Mouse (Mus musculus): ENCODE measurements around the gene Megf11. TPM values are rescaled to one million over a fixed set of nuclear protein-coding genes. Genes with fewer than 3 reads are reported as not detected.

The Megf11 gene
- polyA plus RNA-seq, 1 experiment: not detected

DNA sequence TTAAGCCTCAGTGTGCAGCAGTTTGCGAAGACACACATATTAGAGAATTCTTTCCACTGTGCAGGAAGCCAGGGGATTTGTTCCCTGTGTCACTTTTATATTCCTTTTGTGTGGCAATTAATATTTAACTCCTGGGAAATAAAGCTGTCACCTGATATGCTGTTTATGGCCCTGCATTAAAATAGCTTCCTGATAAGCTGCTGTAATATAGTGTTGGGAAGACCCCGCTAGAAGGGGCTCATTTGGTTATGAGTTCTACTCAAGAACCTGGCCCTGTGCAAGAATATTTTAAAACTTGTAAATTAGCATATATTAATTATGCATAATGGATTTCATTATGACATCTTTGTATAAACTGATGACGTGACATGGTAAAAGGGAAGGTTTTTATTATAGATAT, 191.7 kb downstream of the Megf11 start:
- Histone ChIP-seq H3K36me3 (replicated peaks; ENCODE audit: low read length) (no peaks in the 10 kb centered on the region), H3K4me3 (replicated peaks) (no peak overlapping the region), H3K4me1 (peaks cover 7% of the 10 kb centered on the region), H3K9me3 (peaks cover 11% of the 10 kb centered on the region), H3K27me3 (replicated peaks) (peaks cover 38% of the 10 kb centered on the region)
- TF ChIP-seq GATA1 (IDR thresholded peaks at IDR 0.05; ENCODE audit: borderline replicate concordance, low read length) (no peak), FLI1 (IDR thresholded peaks at IDR 0.05; ENCODE audit: low read length) (no peak)

DNA sequence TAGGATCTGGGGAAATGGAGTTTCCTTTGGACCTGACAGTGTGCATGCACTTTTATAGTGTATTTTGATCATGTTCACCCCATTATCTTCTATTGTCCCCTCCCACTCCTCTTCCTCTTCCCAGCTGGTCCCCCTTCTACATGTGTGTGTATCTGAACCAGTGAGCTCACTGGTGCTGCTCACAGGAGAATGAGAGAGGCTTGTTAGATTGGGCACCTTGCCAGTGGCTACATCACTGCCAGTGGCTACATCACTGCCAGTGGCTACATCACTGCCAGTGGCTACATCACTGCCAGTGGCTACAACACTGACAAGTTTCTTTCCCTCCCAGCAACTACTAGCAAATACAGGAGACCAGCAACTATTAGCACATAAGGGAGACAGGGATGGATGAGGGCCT, 192.6 kb downstream of the Megf11 start:
- H3K27me3 ChIP-seq (replicated peaks): peaks cover 41% of the 10 kb centered on the region
- TF ChIP-seq FLI1 (IDR thresholded peaks at IDR 0.05; ENCODE audit: low read length): no peak
- no peak for TF ChIP-seq GATA1 (IDR thresholded peaks at IDR 0.05; ENCODE audit: borderline replicate concordance, low read length)
- H3K9me3 ChIP-seq: peaks cover 17% of the 10 kb centered on the region
- H3K4me1 ChIP-seq: peaks cover 10% of the 10 kb centered on the region
- H3K36me3 ChIP-seq (replicated peaks; ENCODE audit: low read length): no peaks in the 10 kb centered on the region
- H3K4me3 ChIP-seq (replicated peaks): no peak overlapping the region

DNA sequence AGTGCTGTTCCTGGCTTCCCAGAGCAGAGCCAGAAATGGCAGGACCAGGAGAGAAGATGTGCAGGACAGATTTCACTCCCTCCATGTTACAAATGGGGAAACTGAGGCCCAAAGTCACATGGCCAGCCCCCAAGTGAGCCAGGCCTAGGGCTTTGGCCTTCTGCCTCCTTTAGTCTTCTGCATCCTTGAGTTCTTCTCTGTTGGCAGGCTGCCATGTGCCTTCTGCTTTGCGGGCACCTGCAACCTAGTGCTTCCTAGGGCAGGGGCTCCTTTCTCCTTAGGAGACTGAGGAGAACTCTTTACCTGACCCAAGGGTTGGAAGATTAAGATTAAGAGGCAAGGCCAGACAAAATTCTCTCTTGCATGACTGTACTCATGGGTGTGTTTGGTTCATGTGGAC, 193.9 kb downstream of the Megf11 start:
- TF ChIP-seq FLI1 (IDR thresholded peaks at IDR 0.05; ENCODE audit: low read length) (no peak), GATA1 (IDR thresholded peaks at IDR 0.05; ENCODE audit: borderline replicate concordance, low read length) (no peak)
- Histone ChIP-seq H3K36me3 (replicated peaks; ENCODE audit: low read length) (no peaks in the 10 kb centered on the region), H3K27me3 (replicated peaks) (peaks cover 36% of the 10 kb centered on the region), H3K4me3 (replicated peaks) (no peak overlapping the region), H3K4me1 (peaks cover 10% of the 10 kb centered on the region), H3K9me3 (peaks cover 19% of the 10 kb centered on the region)

DNA sequence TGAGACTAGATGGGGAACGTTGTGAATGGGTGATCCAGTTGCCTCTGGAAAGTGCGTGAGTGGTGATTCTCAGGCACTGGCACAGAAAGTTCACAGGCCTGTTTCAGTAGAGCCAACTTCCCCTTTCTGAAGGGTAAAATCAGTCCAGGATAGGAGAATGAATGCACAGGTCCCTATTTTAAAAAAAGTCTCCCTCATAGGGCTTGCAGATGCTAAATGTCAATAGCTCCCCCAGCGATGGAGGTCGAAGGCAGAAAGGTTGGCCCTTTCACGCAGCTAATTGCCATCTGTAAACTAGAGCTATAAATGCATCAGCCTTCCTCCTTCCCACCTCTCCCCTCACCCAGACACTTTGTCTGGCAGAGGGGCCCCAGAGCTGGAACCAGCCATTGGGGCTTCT, 200.9 kb downstream of the Megf11 start:
- Histone ChIP-seq H3K9me3 (peaks cover 10% of the 10 kb centered on the region), H3K36me3 (replicated peaks; ENCODE audit: low read length) (no peaks in the 10 kb centered on the region), H3K27me3 (replicated peaks) (peaks cover 49% of the 10 kb centered on the region), H3K4me3 (replicated peaks) (no peak overlapping the region), H3K4me1 (peaks cover 11% of the 10 kb centered on the region)
- TF ChIP-seq GATA1 (IDR thresholded peaks at IDR 0.05; ENCODE audit: borderline replicate concordance, low read length) (no peak), FLI1 (IDR thresholded peaks at IDR 0.05; ENCODE audit: low read length) (no peak)

DNA sequence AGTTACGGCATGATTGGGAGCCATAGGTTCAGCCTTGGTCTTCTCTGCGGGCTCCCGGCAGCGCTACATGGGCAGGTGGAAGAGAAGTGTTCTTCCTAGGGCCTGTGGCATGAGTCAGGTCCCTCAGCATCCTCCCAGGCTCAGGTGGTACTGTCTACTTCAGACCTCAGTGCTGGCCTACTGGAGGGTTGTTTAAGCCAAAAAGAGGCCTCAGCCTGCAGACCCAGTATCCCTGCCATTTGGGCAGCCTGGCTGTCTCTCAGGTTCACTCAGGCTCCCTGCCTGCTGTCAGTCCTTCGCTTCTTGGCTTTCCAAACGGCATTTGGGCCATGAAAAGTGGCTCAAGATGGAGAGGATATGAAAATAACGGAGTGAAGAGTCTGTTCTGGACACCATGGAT, 202.6 kb downstream of the Megf11 start:
- peaks cover 11% of the 10 kb centered on the region for H3K4me1 ChIP-seq

DNA sequence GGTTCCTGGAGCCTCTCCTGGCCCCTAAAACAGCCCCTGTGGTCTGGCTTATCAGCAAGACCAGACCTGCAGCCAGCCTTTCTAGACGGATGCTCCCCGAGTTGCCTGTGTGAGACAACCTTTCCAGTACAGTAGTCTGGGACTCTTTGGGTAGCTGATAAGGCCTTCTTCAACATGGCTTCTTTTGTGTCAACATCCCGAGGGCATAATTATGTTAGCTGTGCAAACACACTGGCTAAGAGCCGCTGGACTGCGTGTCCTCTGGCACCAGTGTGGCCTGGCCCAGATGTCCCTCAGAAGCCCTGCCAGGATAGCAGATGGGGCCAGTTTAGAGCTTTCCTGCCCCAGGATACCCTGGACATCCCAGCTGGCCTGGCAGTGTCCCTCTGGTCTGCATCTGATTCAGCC, 205.2 kb downstream of the Megf11 start:
- Histone ChIP-seq H3K4me1 (peaks cover 11% of the 10 kb centered on the region), H3K9me3 (no peaks in the 10 kb centered on the region), H3K36me3 (replicated peaks; ENCODE audit: low read length) (no peaks in the 10 kb centered on the region), H3K4me3 (replicated peaks) (no peak overlapping the region), H3K27me3 (replicated peaks) (peaks cover 62% of the 10 kb centered on the region)
- no peak for TF ChIP-seq FLI1 (IDR thresholded peaks at IDR 0.05; ENCODE audit: low read length)
- TF ChIP-seq GATA1 (IDR thresholded peaks at IDR 0.05; ENCODE audit: borderline replicate concordance, low read length): no peak

More for the DNA sequence above, 202.6 kb downstream of the Megf11 start:
- peaks cover 2% of the 10 kb centered on the region for H3K9me3 ChIP-seq
- no peak overlapping the region for H3K4me3 ChIP-seq (replicated peaks)
- peaks cover 50% of the 10 kb centered on the region for H3K27me3 ChIP-seq (replicated peaks)
- TF ChIP-seq GATA1 (IDR thresholded peaks at IDR 0.05; ENCODE audit: borderline replicate concordance, low read length) (no peak), FLI1 (IDR thresholded peaks at IDR 0.05; ENCODE audit: low read length) (no peak)
- H3K36me3 ChIP-seq (replicated peaks; ENCODE audit: low read length): no peaks in the 10 kb centered on the region

DNA sequence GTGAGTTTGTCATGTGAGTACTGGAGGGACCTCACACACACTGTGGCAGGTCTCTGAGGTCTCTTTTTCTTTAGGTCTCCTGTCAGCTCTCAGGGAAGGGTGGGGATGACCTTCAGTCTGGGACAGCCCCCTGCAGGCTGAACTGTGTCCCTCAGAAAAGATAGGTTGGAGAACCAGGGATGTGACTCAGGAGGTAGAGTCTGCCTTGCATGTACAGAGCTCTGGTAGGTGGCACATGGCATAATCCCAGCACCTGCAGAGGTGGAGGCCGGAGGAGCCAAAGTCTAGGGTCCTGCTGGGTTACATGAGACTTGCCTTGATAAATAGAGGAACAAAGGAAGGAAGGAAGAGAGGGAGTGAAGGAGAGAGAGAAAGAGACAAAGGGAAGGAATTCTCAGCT, 206.0 kb downstream of the Megf11 start:
- Histone ChIP-seq H3K4me1 (peaks cover 11% of the 10 kb centered on the region), H3K36me3 (replicated peaks; ENCODE audit: low read length) (no peaks in the 10 kb centered on the region), H3K27me3 (replicated peaks) (peaks cover 65% of the 10 kb centered on the region), H3K9me3 (no peaks in the 10 kb centered on the region), H3K4me3 (replicated peaks) (no peak overlapping the region)
- TF ChIP-seq FLI1 (IDR thresholded peaks at IDR 0.05; ENCODE audit: low read length) (no peak), GATA1 (IDR thresholded peaks at IDR 0.05; ENCODE audit: borderline replicate concordance, low read length) (no peak)

DNA sequence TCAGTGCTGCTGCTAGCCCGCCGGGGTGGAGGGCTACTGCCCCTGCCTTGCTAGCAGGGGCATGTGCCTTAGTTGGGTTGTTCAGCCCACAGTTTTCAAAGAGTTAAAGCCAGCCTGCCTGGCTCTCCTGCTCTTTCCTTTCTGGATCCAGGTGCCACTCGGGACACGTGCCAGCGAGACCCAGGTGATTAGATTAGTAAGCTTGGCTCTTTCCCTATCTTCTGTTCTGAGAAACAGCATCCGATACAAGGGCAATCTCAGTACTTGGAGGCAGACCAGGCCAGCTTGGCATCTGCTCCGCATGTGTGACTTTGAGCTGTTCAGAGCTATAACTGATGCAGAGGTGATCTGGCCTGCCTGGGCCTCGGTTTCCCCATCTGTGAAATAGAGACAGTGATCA, 209.0 kb downstream of the Megf11 start:
- peaks cover 67% of the 10 kb centered on the region for H3K27me3 ChIP-seq (replicated peaks)
- H3K4me1 ChIP-seq: peaks cover 11% of the 10 kb centered on the region
- H3K36me3 ChIP-seq (replicated peaks; ENCODE audit: low read length): no peaks in the 10 kb centered on the region
- TF ChIP-seq GATA1 (IDR thresholded peaks at IDR 0.05; ENCODE audit: borderline replicate concordance, low read length): no peak
- TF ChIP-seq FLI1 (IDR thresholded peaks at IDR 0.05; ENCODE audit: low read length): no peak
- H3K9me3 ChIP-seq: peaks cover 12% of the 10 kb centered on the region
- H3K4me3 ChIP-seq (replicated peaks): no peak overlapping the region

DNA sequence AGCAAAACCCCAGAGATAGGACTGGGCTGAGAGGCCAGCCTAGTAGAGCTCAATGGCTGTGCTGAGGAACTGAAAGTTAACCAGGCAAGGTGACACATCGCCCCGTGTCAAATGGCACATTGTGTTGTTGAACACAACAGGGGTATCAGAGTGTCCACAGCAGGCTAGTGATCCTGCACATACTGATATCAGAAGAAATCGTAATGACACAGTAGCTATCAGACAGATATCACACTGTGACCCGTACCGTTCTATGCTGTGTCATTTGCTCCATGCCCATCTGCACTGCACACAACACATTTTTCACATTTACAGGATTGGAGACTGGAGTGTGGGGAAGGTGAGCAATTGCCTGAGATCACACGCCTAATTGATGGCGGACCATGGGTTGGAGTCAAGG, 213.0 kb downstream of the Megf11 start:
- Histone ChIP-seq H3K9me3 (peaks cover 12% of the 10 kb centered on the region), H3K4me1 (peaks cover 8% of the 10 kb centered on the region), H3K4me3 (replicated peaks) (no peak overlapping the region), H3K27me3 (replicated peaks) (peaks cover 66% of the 10 kb centered on the region), H3K36me3 (replicated peaks; ENCODE audit: low read length) (no peaks in the 10 kb centered on the region)
- TF ChIP-seq GATA1 (IDR thresholded peaks at IDR 0.05; ENCODE audit: borderline replicate concordance, low read length) (no peak), FLI1 (IDR thresholded peaks at IDR 0.05; ENCODE audit: low read length) (no peak)

DNA sequence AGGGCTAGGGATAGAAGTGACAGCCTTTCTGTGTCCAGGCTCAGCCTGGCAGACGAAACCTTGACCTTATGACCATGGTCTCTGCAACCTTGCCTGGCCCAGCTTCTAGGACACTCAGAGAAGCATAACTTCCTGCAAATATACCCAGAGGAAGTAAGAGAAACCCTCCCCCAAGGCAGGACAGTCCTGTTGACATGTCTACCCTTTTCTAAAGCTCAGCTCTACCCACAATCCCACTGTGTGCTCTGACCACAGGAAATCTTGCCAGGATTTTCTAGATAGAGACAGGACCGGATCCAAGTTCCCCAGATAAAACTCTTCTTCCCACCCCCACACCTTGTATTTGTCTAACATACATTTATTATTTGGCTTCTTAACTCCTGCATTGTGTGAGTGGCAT, 215.3 kb downstream of the Megf11 start:
- TF ChIP-seq FLI1 (IDR thresholded peaks at IDR 0.05; ENCODE audit: low read length) (no peak), GATA1 (IDR thresholded peaks at IDR 0.05; ENCODE audit: borderline replicate concordance, low read length) (no peak)
- Histone ChIP-seq H3K27me3 (replicated peaks) (peaks cover 68% of the 10 kb centered on the region), H3K36me3 (replicated peaks; ENCODE audit: low read length) (no peaks in the 10 kb centered on the region), H3K4me1 (peaks cover 8% of the 10 kb centered on the region), H3K9me3 (peaks cover 12% of the 10 kb centered on the region), H3K4me3 (replicated peaks) (no peak overlapping the region)

DNA sequence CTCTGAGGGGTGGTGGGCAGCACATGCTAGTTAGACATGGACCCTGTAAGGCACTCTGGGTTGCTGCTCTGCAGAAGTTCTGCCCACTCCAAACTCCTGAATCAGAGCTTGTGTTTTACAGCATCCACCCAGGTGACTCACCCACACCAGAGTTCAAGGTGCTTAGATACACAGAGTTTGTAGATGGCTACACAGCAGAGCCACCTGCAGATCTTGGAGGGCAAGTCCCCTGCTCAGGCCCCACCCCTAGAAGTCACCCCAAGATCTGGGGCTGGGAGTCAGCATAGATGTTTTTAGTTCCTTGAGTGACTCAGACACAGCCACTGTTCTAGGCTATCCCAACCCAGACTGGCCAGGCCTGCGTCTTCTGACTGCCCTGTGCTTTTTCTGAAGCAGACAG, 217.5 kb downstream of the Megf11 start:
- no peak for TF ChIP-seq FLI1 (IDR thresholded peaks at IDR 0.05; ENCODE audit: low read length)
- TF ChIP-seq GATA1 (IDR thresholded peaks at IDR 0.05; ENCODE audit: borderline replicate concordance, low read length): no peak
- peaks cover 8% of the 10 kb centered on the region for H3K4me1 ChIP-seq
- peaks cover 6% of the 10 kb centered on the region for H3K9me3 ChIP-seq
- H3K4me3 ChIP-seq (replicated peaks): no peak overlapping the region
- H3K36me3 ChIP-seq (replicated peaks; ENCODE audit: low read length): no peaks in the 10 kb centered on the region
- peaks cover 70% of the 10 kb centered on the region for H3K27me3 ChIP-seq (replicated peaks)

All from megakaryocyte, embryonic 14.5 days (primary cell).